Mouse (Mus musculus) Patski (cell line): ENCODE data around the gene Xxylt1. TPM values are rescaled to one million over a fixed set of nuclear protein-coding genes. Genes with fewer than 3 reads are reported as not detected.

Experiments
- ATAC-seq: fragments of 100-300 bp; one replicate; pipeline ENCODE4 v1.8.0; 2021
- CTCF ChIA-PET: fragments of 350-600 bp; sonication (Branson Sonifier 250); formaldehyde crosslinking; loops from one replicate; lab custom pipeline; 2022; ENCODE audit warnings: inconsistent platforms; lab: Charles Lee
- POLR2A ChIA-PET: fragments of 350-600 bp; sonication (Branson Sonifier 250); formaldehyde crosslinking; loops from one replicate; lab custom pipeline; 2022; ENCODE audit warnings: antibody characterized with exemption, inconsistent platforms; lab: Charles Lee
- DNase-seq: peaks from one replicate; pipeline ENCODE4 v3.0.0-alpha.2; 2011; ENCODE audit warnings: low read depth, low spot score
- H3K27me3 ChIP-seq: fragments of 371-371 bp; one replicate; pipeline ENCODE4 v1.5.1; 2021
- CTCF ChIP-seq: fragments of 100-300 bp; IDR thresholded peaks from one replicate; pipeline ENCODE4 v1.5.1; 2021
- in situ Hi-C: fragments of 300-500 bp; cut with MboI; formaldehyde crosslinking; loops from 3 replicates; pipeline ENCODE4 v1.11.1; 2018; ENCODE audit warnings: low pct_unique_long_range_greater_than_20kb, mixed read lengths
- polyA plus RNA-seq: library from polyadenylated mRNA; unstranded; gene quantifications from one replicate; pipeline ENCODE4 v1.2.3, GENCODE M21; 2021

The Xxylt1 gene
- polyA plus RNA-seq, 1 experiment from 2014 or later = 27.6 TPM

DNA sequence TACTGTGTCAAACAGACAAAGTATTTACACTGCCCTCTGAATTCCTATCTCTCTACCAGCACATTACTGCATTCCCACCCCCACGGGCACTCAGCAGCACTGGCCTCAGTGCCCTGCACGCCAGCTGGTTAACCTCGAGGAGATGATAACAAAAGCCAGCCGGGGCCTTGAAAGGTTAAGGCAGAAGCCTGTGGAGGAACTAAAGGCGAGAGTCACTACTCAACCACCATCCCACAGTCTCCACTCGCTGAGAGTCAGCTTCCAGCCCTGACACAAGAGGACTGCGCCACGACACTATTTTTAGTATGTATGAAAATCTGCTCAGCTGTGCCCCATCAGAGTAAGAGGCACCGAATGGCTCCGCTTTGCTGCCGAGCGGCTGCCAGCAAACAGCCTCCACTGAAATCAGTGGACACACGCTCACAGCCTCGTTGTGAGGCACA lies 35.0 kb downstream of the Xxylt1 start:
- H3K27me3 ChIP-seq = no peaks in the 10 kb centered on the region
- POLR2A ChIA-PET = no interaction called here
- in situ Hi-C loops = no loop called here
- DNase-seq (no peak), ATAC-seq (no peak)
- CTCF ChIA-PET = no interaction called here
- TF ChIP-seq CTCF = no peak

- no peak for DNase-seq
- no peak for ATAC-seq
- ChIA-PET CTCF (no interaction called here), POLR2A (no interaction called here)
- no peak for TF ChIP-seq CTCF
- H3K27me3 ChIP-seq = no peaks in the 10 kb centered on the region
- in situ Hi-C loops = no loop called here
Measured at GRCm38 (mm10) chr16:31045211-31045610, 36.0 kb downstream of the Xxylt1 start.

DNA sequence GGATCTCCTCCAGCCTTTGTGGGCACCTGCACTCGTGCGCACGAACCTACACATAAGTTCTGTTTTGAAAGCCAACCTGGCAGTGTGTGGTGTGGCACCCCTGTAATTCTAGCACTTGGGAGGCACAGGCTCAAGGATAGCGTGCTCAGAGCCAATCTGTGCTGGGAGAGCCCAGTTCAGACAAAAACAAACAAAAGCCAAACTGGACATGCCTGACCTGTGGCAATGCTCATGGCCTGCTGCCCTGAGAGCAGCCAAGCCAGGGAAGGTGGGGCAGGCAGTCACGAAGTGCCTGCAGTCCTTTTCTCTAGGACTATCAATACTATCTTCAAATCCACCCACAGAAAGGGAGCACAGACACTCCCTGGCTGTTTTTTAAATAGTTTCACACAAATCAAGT lies 38.1 kb downstream of the Xxylt1 start:
- DNase-seq (no peak), ATAC-seq (no peak)
- in situ Hi-C loops = no loop called here
- ChIA-PET CTCF (interaction anchor here (0.7 to 1.7 kb wide), 2 partner anchors 17 to 22 kb away, joined by 3 read pairs; no protein-coding TSS in a partner anchor), POLR2A (interaction anchor here (0.6 kb wide), 1 partner anchor 441 kb away, joined by 4 read pairs; no protein-coding TSS in a partner anchor)
- no peak for TF ChIP-seq CTCF
- H3K27me3 ChIP-seq = no peaks in the 10 kb centered on the region

- DNase-seq = no peak
- POLR2A ChIA-PET = no interaction called here
- no peak for TF ChIP-seq CTCF
- CTCF ChIA-PET = interaction anchor here (1.2 kb wide), 1 partner anchor 9 kb away, joined by 3 read pairs; no protein-coding TSS in a partner anchor
- H3K27me3 ChIP-seq = no peaks in the 10 kb centered on the region
- in situ Hi-C loops = no loop called here
- no peak for ATAC-seq
Measured at GRCm38 (mm10) chr16:31041566-31041965, 39.7 kb downstream of the Xxylt1 start.

- H3K27me3 ChIP-seq = no peaks in the 10 kb centered on the region
- in situ Hi-C loops = no loop called here
- POLR2A ChIA-PET = interaction anchor here (0.8 to 1.1 kb wide), 2 partner anchors 10 to 17 kb away, joined by 3 read pairs; no protein-coding TSS in a partner anchor
- DNase-seq (peak; percentile 9), ATAC-seq (no peak)
- CTCF ChIA-PET = no interaction called here
- no peak for TF ChIP-seq CTCF
Measured at GRCm38 (mm10) chr16:31039803-31040459, 41.3 kb downstream of the Xxylt1 start.

- DNase-seq (no peak), ATAC-seq (no peak)
- no peak for TF ChIP-seq CTCF
- POLR2A ChIA-PET = no interaction called here
- CTCF ChIA-PET = no interaction called here
- H3K27me3 ChIP-seq = no peaks in the 10 kb centered on the region
- in situ Hi-C loops = no loop called here
Measured at GRCm38 (mm10) chr16:31037431-31037830, 43.8 kb downstream of the Xxylt1 start.

DNA sequence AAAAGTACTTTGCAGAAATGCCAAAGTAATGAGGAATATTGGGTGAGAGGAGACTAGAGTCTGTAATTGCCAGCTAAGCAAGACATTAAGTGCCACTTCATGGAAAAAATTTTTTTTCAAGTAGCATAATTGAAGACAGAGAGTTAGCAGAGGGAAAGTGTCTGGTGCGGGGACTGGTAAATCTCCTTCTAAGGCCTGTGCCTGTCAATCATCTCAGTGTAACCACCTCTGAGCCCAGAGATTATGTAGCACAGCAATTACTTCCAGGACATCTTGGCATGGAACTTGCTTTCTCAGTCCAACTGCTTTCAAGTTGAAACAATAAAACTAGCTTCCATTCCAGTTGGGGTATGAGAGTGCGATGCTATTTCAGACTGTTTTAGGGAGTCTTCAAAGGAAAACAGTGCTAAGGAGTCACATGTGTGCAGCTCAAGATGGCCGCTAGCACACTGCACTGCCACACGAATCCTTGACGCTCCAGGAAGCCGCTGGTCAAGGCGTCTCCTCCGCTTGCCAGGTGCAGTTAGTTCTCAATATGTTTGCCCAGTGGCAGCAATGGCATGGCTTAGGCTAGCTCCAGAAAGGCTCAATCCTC lies 45.5 kb downstream of the Xxylt1 start:
- ChIA-PET CTCF (interaction anchor here (0.8 kb wide), 1 partner anchor 13 kb away, joined by 3 read pairs; no protein-coding TSS in a partner anchor), POLR2A (no interaction called here)
- DNase-seq (no peak), ATAC-seq (no peak)
- H3K27me3 ChIP-seq = no peaks in the 10 kb centered on the region
- TF ChIP-seq CTCF = no peak
- in situ Hi-C loops = no loop called here

DNA sequence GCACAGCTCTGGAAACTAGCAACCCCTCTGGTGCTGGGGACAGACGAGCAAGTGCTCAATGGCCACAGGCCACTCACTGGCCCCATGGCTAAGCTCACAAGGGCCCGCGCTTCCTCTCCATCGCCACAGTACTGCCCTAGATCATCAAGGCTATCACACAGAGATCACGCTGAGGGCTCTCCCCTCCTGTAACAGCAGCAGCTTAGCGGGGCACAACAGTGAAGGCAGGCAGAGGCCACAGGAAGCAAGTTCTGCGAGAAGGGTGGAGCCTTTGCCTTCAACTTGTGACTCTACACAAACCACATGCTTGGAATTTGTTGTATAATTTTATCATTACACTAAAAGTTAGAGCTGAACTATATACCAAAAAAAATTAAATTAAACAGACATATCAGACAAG lies 46.0 kb downstream of the Xxylt1 start:
- POLR2A ChIA-PET = no interaction called here
- TF ChIP-seq CTCF = no peak
- no peak for ATAC-seq
- CTCF ChIA-PET = interaction anchor here (0.8 kb wide), 1 partner anchor 14 kb away, joined by 3 read pairs; no protein-coding TSS in a partner anchor
- H3K27me3 ChIP-seq = no peaks in the 10 kb centered on the region
- no peak for DNase-seq
- in situ Hi-C loops = no loop called here

DNA sequence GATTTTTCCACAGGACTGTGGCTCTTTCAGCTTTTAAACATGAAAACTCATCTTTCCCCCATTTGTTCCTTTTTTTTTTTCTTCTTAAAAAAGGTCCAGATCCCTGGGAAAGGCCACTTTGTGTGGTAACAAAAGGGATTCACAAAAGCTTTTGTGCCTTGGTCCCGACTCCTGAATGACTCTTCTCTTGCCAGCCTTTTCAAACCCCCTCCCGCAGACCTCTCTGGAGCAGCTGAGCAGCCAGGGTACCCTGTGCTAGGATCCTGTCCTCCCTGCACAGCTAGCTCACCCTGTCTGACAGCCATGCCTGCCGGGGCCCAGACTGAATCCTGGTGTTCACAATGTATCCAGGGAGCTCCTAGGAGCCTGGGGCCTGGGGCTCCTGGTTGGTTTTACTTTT lies 47.2 kb downstream of the Xxylt1 start:
- no peak for ATAC-seq

DNA sequence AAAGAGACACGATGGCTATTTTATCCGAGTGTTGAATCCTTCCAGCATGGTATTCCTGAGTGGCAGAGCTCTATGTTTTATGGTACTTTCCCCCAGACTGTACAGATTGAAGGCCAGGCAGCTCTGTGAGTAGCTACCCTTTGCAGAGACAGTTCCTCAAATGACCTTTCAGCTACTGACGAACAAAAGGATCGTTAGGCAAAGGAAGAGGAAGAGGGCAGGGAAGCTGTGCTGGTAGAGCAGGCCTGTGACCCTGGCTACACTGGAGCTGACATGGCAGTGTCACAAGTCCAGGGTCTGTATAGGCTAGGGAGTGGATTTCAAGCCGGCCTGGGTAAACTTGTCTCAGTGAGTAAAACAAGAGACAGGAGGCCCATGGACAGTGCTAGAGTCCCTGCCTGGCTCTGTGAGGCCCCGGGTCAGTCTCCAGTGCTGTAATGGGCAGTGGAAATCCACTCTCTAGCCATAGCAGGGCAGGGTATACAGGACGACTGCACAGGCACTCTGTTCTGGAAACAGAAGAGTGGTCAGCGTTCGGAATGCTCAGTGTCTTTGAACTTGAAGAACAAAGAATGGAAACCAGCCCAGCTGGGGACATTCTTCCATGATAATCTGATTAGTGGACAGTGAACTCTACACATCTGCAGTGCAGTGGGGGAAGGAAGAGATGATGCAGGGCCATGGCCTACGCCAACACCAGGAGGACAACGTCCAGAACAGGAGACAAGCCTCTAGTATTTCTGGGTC lies 51.3 kb downstream of the Xxylt1 start:
- TF ChIP-seq CTCF = no peak
- CTCF ChIA-PET = no interaction called here
- DNase-seq = no peak
- in situ Hi-C loops = no loop called here
- ATAC-seq = no peak
- H3K27me3 ChIP-seq = no peaks in the 10 kb centered on the region
- POLR2A ChIA-PET = no interaction called here

More for the DNA sequence above, 47.2 kb downstream of the Xxylt1 start:
- ChIA-PET CTCF (interaction anchor here (1.4 kb wide), 1 partner anchor 23 kb away, joined by 4 read pairs; no protein-coding TSS in a partner anchor), POLR2A (interaction anchor here (0.5 kb wide), 1 partner anchor 280 kb away, joined by 4 read pairs; no protein-coding TSS in a partner anchor)
- no peak for TF ChIP-seq CTCF
- DNase-seq = no peak
- in situ Hi-C loops = no loop called here
- no peaks in the 10 kb centered on the region for H3K27me3 ChIP-seq
